Mouse (Mus musculus) testis, adult 2 months (tissue): Measurements from ENCODE around the gene Dct. TPM values are rescaled to one million over a fixed set of nuclear protein-coding genes. Genes with fewer than 3 reads are reported as not detected.

Experiments used
- H3K27ac ChIP-seq: fragments of 200-500 bp; 2 replicates; pipeline ENCODE4 v1.5.1; 2012; ENCODE audit warnings: low read depth, low read length; ENCODE audit not compliant: control insufficient read depth, insufficient read depth
- H3K27me3 ChIP-seq: fragments of 200-500 bp; 2 replicates; pipeline ENCODE4 v1.6.1; 2012; ENCODE audit warnings: mild to moderate bottlenecking, low read length, moderate library complexity; ENCODE audit not compliant: control insufficient read depth, insufficient read depth
- H3K36me3 ChIP-seq: fragments of 200-500 bp; 2 replicates; pipeline ENCODE4 v1.6.1; 2012; ENCODE audit warnings: mild to moderate bottlenecking, low read length; ENCODE audit not compliant: control insufficient read depth, insufficient read depth
- H3K4me1 ChIP-seq: fragments of 200-500 bp; 2 replicates; pipeline ENCODE4 v1.6.1; 2012; ENCODE audit warnings: low read length; ENCODE audit not compliant: control insufficient read depth, insufficient read depth
- H3K4me3 ChIP-seq: fragments of 200-500 bp; 2 replicates; pipeline ENCODE4 v1.5.1; 2012; ENCODE audit warnings: low read depth, mild to moderate bottlenecking, low read length, moderate library complexity, mixed read lengths; ENCODE audit not compliant: control insufficient read depth
- CTCF ChIP-seq: fragments of 200-500 bp; IDR thresholded peaks from 2 replicates; pipeline ENCODE4 v1.5.1; 2012; ENCODE audit warnings: low read depth, mild to moderate bottlenecking, inconsistent platforms, low read length, moderate library complexity; ENCODE audit not compliant: control insufficient read depth, insufficient read depth, insufficient replicate concordance
- POLR2A ChIP-seq: fragments of 200-500 bp; IDR thresholded peaks from 2 replicates; pipeline ENCODE4 v1.6.1; 2012; ENCODE audit warnings: low read depth, mild to moderate bottlenecking, inconsistent platforms, low read length, moderate library complexity; ENCODE audit not compliant: control insufficient read depth
- polyA plus RNA-seq: library from polyadenylated mRNA; depleted of rRNA; stranded (reverse); fragments of >200 nt; gene quantifications from 2 replicates; pipeline ENCODE4 v1.2.3, GENCODE M21; 2012

Gene Dct
- polyA plus RNA-seq, 1 experiment: 5.0 TPM

DNA sequence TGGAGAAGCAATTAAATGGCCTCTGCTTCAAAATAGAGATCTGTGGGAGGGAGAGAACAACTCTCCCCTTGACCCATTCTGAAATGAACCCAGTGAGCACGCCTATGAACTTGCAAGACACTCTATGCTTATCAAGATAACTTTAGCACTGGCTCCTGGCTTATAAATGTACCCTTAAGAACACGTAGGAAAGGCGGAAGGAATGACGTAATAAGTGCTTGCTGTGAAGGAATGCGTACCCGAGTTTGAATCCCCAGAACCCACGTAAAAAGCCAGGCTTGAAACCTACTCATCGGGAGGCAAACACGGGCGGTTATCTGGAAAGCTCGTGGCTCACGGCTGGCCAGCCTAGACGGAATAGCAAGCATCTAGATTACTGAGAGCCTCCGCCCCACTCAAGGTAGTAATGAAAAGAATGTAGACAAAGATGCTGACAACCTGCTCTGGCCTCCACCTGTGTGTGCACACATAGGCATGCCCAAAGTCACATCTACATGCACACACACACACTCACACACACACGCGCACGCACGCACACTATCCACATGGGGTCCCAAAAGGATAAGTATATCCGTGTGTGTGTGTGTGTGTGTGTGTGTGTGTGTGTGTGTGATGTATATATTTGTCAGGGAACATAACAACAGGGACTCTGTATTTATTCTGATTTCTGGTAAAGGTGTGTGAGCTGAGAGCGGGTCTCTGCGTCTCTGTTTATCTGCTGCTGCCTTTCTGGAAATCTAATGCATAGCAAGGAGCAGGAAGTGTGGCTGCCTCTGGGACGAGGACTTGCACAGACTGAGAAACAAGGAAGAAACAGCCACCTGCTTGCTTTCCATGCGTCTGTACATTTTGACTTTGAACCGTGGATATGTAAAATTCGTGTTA, 5.9 kb upstream of the Dct start:
- Histone ChIP-seq H3K27me3 (no peaks in the 10 kb centered on the region), H3K4me1 (peaks cover 3% of the 10 kb centered on the region), H3K4me3 (no peak overlapping the region), H3K36me3 (no peaks in the 10 kb centered on the region), H3K27ac (no peak overlapping the region)
- no peak for TF ChIP-seq POLR2A
- no peak for TF ChIP-seq CTCF

GRCm38 (mm10) chr14:118052770-118053169, 726 bp upstream of the Dct start:
- Histone ChIP-seq H3K36me3 (no peaks in the 10 kb centered on the region), H3K4me1 (peaks cover 3% of the 10 kb centered on the region), H3K27me3 (no peaks in the 10 kb centered on the region), H3K4me3 (no peak overlapping the region), H3K27ac (no peak overlapping the region)
- no peak for TF ChIP-seq CTCF
- no peak for TF ChIP-seq POLR2A

- no peak overlapping the region for H3K4me3 ChIP-seq
- no peak overlapping the region for H3K27ac ChIP-seq
- no peaks in the 10 kb centered on the region for H3K36me3 ChIP-seq
- TF ChIP-seq POLR2A: no peak
- no peak for TF ChIP-seq CTCF
- no peaks in the 10 kb centered on the region for H3K27me3 ChIP-seq
- no peaks in the 10 kb centered on the region; the same call in 1 of the 2 replicates for H3K4me1 ChIP-seq
Observed at GRCm38 (mm10) chr14:118051396-118051795, 648 bp downstream of the Dct start.

DNA sequence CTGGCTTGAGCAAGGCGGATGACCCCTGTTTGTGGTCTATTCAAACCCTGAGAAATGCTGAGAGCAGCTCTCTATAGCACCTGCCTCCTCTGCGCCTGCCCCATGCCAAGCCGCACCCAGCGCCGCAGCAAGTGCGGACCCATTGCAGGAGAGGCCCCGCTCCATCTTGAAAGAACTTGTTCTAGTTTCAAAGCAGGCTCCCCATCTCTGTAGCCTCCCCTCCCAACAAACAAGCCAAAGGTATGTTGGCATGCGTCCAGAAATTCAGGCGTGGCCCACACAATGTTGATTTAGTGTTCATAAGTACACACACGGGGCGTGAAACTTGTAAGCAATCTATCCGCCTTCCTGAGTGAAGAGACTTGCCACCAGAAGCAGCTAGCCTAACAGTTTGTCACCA, 1.1 kb downstream of the Dct start:
- Histone ChIP-seq H3K4me1 (no peaks in the 10 kb centered on the region; the same call in 1 of the 2 replicates), H3K4me3 (no peak overlapping the region), H3K36me3 (no peaks in the 10 kb centered on the region), H3K27ac (no peak overlapping the region), H3K27me3 (no peaks in the 10 kb centered on the region)
- TF ChIP-seq CTCF (no peak), POLR2A (no peak)

GRCm38 (mm10) chr14:118050431-118050830, 1.6 kb downstream of the Dct start:
- Histone ChIP-seq H3K27me3 (no peaks in the 10 kb centered on the region), H3K27ac (no peak overlapping the region), H3K36me3 (no peaks in the 10 kb centered on the region), H3K4me1 (no peaks in the 10 kb centered on the region; the same call in 1 of the 2 replicates), H3K4me3 (no peak overlapping the region)
- TF ChIP-seq POLR2A: no peak
- no peak for TF ChIP-seq CTCF

DNA sequence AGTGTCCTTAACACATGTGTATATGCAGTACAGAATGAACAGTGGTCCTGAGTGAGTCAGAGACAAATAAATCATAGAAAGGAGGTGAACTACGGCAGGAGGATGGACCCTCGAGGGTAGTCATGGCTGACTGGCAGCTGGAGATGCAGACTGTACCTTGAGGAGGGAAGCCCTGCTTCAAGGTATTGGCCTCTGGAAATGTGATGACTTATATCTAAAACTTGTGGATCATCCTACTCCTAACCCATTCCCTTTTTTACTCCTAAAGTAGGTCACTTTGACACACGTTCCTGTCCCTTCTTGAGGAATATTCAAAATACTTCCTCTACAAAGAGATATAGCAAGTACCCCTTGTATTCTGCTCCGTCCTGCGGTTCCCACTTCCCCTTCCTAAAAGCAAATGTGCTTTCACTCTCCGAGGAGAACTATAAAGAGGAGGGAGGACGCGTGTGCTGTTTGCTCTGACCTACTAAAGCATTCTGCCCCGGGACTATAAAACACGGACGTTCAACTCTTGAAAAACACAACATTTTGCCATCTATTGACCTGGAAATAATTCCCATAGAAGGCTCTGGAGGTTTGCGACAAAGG, 2.3 kb downstream of the Dct start:
- no peaks in the 10 kb centered on the region; the same call in 1 of the 2 replicates for H3K4me1 ChIP-seq
- H3K36me3 ChIP-seq: no peaks in the 10 kb centered on the region
- no peaks in the 10 kb centered on the region for H3K27me3 ChIP-seq
- TF ChIP-seq CTCF: no peak
- TF ChIP-seq POLR2A: no peak
- H3K4me3 ChIP-seq: no peak overlapping the region
- H3K27ac ChIP-seq: no peak overlapping the region

GRCm38 (mm10) chr14:118042963-118043362, 9.1 kb downstream of the Dct start:
- peak overlapping the region; percentile 70 for H3K4me3 ChIP-seq
- no peak overlapping the region for H3K27ac ChIP-seq
- H3K4me1 ChIP-seq: no peaks in the 10 kb centered on the region; the same call in none of the 2 replicates
- peak; percentile 29; the same call in 1 of the 2 replicates for TF ChIP-seq CTCF
- no peak for TF ChIP-seq POLR2A
- H3K27me3 ChIP-seq: no peaks in the 10 kb centered on the region
- no peaks in the 10 kb centered on the region for H3K36me3 ChIP-seq
